Mouse (Mus musculus) lung, postnatal 0 days (tissue): ENCODE results near the gene Acot13.

Experiments
- CTCF ChIP-seq: IDR thresholded peaks from 2 replicates; pipeline ENCODE4 v1.5.1; 2016; ENCODE audit warnings: antibody characterized with exemption, mild to moderate bottlenecking
- EP300 ChIP-seq: IDR thresholded peaks from 2 replicates; pipeline ENCODE4 v1.6.1; 2016; ENCODE audit warnings: antibody characterized with exemption, mild to moderate bottlenecking, control low read depth

DNA sequence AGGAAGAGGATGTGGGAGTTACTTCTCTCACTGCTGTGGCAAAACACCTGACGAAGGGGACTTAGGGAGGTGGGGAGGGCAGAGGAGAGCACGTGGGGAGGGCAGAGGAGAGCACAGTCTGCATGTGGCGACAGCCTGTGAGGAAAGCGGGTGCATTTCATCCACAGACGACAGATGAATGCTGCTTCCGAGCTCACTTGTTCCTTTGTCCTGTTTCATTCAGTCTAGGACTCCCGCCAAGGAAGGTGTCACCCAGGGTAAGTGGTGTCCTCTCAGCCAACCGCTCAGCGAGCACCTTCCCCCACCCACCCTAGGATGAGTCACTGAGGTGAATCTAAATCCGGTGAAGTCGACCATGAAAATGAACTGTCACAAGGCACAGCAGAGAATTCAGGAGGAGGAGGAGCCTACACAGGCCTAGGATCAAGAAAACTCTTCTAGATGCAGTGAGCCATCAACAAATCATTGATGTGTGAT lies 45.3 kb downstream of the Acot13 start:
- TF ChIP-seq EP300: no peak
- TF ChIP-seq CTCF: no peak
